Mouse (Mus musculus) hindbrain, embryonic 15.5 days (tissue): Measurements from ENCODE around the gene Phactr1. TPM values are rescaled to one million over a fixed set of nuclear protein-coding genes. Genes with fewer than 3 reads are reported as not detected.

Source experiments
- ATAC-seq: fragments of 200-750 bp; cut with Nextera tagmentation; 2 replicates; pipeline ENCODE4 v1.8.0; 2017; ENCODE audit warnings: low read depth, moderate number of reproducible peaks, moderate TSS enrichment; ENCODE audit not compliant: low FRiP score
- H3K27ac ChIP-seq: fragments of 300-500 bp; sonication (generic); replicated peaks from 2 replicates; pipeline ENCODE4 v1.5.1; 2015; ENCODE audit warnings: mild to moderate bottlenecking, inconsistent platforms
- H3K27me3 ChIP-seq: fragments of 300-500 bp; sonication (generic); 2 replicates; pipeline ENCODE4 v1.6.1; 2015; ENCODE audit warnings: control low read depth, inconsistent platforms
- H3K36me3 ChIP-seq: fragments of 300-500 bp; sonication (generic); 2 replicates; pipeline ENCODE4 v1.6.1; 2015; ENCODE audit warnings: control low read depth, inconsistent platforms
- H3K4me1 ChIP-seq: fragments of 300-500 bp; sonication (generic); replicated peaks from 2 replicates; pipeline ENCODE4 v1.6.1; 2015; ENCODE audit warnings: control low read depth, inconsistent platforms
- H3K4me2 ChIP-seq: fragments of 300-500 bp; sonication (generic); 2 replicates; pipeline ENCODE4 v1.6.1; 2015; ENCODE audit warnings: moderate library complexity, mild to moderate bottlenecking, inconsistent platforms
- H3K4me3 ChIP-seq: fragments of 300-500 bp; sonication (generic); 2 replicates; pipeline ENCODE4 v1.5.1; 2015; ENCODE audit warnings: mild to moderate bottlenecking, inconsistent platforms
- H3K9ac ChIP-seq: fragments of 300-500 bp; sonication (generic); 2 replicates; pipeline ENCODE4 v1.6.1; 2015; ENCODE audit warnings: inconsistent platforms
- H3K9me3 ChIP-seq: fragments of 300-500 bp; sonication (generic); 2 replicates; pipeline ENCODE4 v1.6.1; 2016; ENCODE audit warnings: control low read depth, inconsistent platforms
- WGBS: fragments of 180-500 bp; shearing (Covaris S2); methylation state at CpG from one replicate; pipeline ENCODE4 v1.1.7; 2015; 5-methylcytosine and 5-hydroxymethylcytosine counted together
- polyA plus RNA-seq: library from polyadenylated mRNA; unstranded; fragments of >200 nt; fragmentation: Nextera tagmentation; extraction: Ambion mirVana; gene quantifications from 2 replicates; pipeline ENCODE4 v1.2.1, GENCODE M21; 2015

Phactr1 gene
- polyA plus RNA-seq, 1 experiment from 2014 or later = 56.0 TPM

- no peaks in the 10 kb centered on the region for H3K9me3 ChIP-seq
- H3K4me1 ChIP-seq = peaks cover 16% of the 10 kb centered on the region
- H3K36me3 ChIP-seq = no peaks in the 10 kb centered on the region
- H3K4me2 ChIP-seq = no peak overlapping the region
- 82% methylated on average over 3 of the region's 3 CpGs for WGBS
- H3K9ac ChIP-seq = no peak overlapping the region
- H3K4me3 ChIP-seq = no peak overlapping the region
- no peaks in the 10 kb centered on the region for H3K27me3 ChIP-seq
- no peak overlapping the region for H3K27ac ChIP-seq
- ATAC-seq = no peak
Measured at GRCm38 (mm10) chr13:42990051-42990450, 309.6 kb downstream of the Phactr1 start.

GRCm38 (mm10) chr13:42990493-42991111 lies 310.2 kb downstream of the Phactr1 start:
- ATAC-seq = no peak
- no peak overlapping the region for H3K27ac ChIP-seq
- no peaks in the 10 kb centered on the region for H3K9me3 ChIP-seq
- no peak overlapping the region for H3K4me2 ChIP-seq
- H3K4me1 ChIP-seq = peaks cover 16% of the 10 kb centered on the region
- no peak overlapping the region for H3K9ac ChIP-seq
- 79% methylated on average over 2 of the region's 2 CpGs for WGBS
- H3K27me3 ChIP-seq = no peaks in the 10 kb centered on the region
- no peak overlapping the region for H3K4me3 ChIP-seq
- no peaks in the 10 kb centered on the region for H3K36me3 ChIP-seq

- no peaks in the 10 kb centered on the region for H3K36me3 ChIP-seq
- no peak overlapping the region for H3K4me3 ChIP-seq
- no peak overlapping the region for H3K9ac ChIP-seq
- no peak for ATAC-seq
- H3K4me2 ChIP-seq = no peak overlapping the region
- H3K4me1 ChIP-seq = peaks cover 16% of the 10 kb centered on the region
- H3K27me3 ChIP-seq = no peaks in the 10 kb centered on the region
- H3K27ac ChIP-seq = no peak overlapping the region
- no peaks in the 10 kb centered on the region for H3K9me3 ChIP-seq
- WGBS = 79% methylated on average over 3 of the region's 3 CpGs
Measured at GRCm38 (mm10) chr13:42991164-42991563, 310.7 kb downstream of the Phactr1 start.

- H3K4me1 ChIP-seq = peaks cover 13% of the 10 kb centered on the region
- no peak for ATAC-seq
- WGBS = 43% methylated on average over 4 of the region's 4 CpGs
- no peak overlapping the region for H3K4me3 ChIP-seq
- no peaks in the 10 kb centered on the region for H3K36me3 ChIP-seq
- H3K27me3 ChIP-seq = no peaks in the 10 kb centered on the region
- no peak overlapping the region for H3K4me2 ChIP-seq
- H3K9ac ChIP-seq = no peak overlapping the region
- no peak overlapping the region for H3K27ac ChIP-seq
- no peaks in the 10 kb centered on the region for H3K9me3 ChIP-seq
Measured at GRCm38 (mm10) chr13:42992306-42992705, 311.9 kb downstream of the Phactr1 start.

GRCm38 (mm10) chr13:42994276-42994675 lies 313.9 kb downstream of the Phactr1 start:
- Histone ChIP-seq H3K4me1 (peaks cover 7% of the 10 kb centered on the region; the same call in 1 of the 2 replicates), H3K9me3 (no peaks in the 10 kb centered on the region), H3K27me3 (no peaks in the 10 kb centered on the region), H3K36me3 (no peaks in the 10 kb centered on the region), H3K4me2 (no peak overlapping the region), H3K4me3 (no peak overlapping the region), H3K27ac (no peak overlapping the region), H3K9ac (no peak overlapping the region)
- WGBS = 86% methylated on average over 3 of the region's 3 CpGs
- ATAC-seq = no peak

- no peak overlapping the region for H3K4me3 ChIP-seq
- H3K4me2 ChIP-seq = no peak overlapping the region
- peaks cover 7% of the 10 kb centered on the region; the same call in 1 of the 2 replicates for H3K4me1 ChIP-seq
- H3K27me3 ChIP-seq = no peaks in the 10 kb centered on the region
- no peak for ATAC-seq
- no peaks in the 10 kb centered on the region for H3K36me3 ChIP-seq
- H3K9ac ChIP-seq = no peak overlapping the region
- no peak overlapping the region for H3K27ac ChIP-seq
- 47% methylated on average over 4 of the region's 4 CpGs for WGBS
- H3K9me3 ChIP-seq = no peaks in the 10 kb centered on the region
Measured at GRCm38 (mm10) chr13:42996188-42996587, 315.8 kb downstream of the Phactr1 start.

GRCm38 (mm10) chr13:42999287-42999686 lies 318.9 kb downstream of the Phactr1 start:
- Histone ChIP-seq H3K4me1 (no peaks in the 10 kb centered on the region), H3K27ac (no peak overlapping the region), H3K9me3 (no peaks in the 10 kb centered on the region), H3K9ac (no peak overlapping the region), H3K27me3 (no peaks in the 10 kb centered on the region), H3K36me3 (no peaks in the 10 kb centered on the region), H3K4me2 (no peak overlapping the region), H3K4me3 (no peak overlapping the region)
- 87% methylated on average over 3 of the region's 3 CpGs for WGBS
- ATAC-seq = no peak

GRCm38 (mm10) chr13:43005131-43005579 lies 324.7 kb downstream of the Phactr1 start:
- ATAC-seq = no peak
- 0 out of 2 replicates have a peak, but pooled peaks cover 4% of the 10 kb centered on the region for H3K4me1 ChIP-seq
- no peaks in the 10 kb centered on the region for H3K27me3 ChIP-seq
- no peak overlapping the region for H3K9ac ChIP-seq
- no peak overlapping the region for H3K27ac ChIP-seq
- H3K9me3 ChIP-seq = no peaks in the 10 kb centered on the region
- H3K4me2 ChIP-seq = no peak overlapping the region
- H3K36me3 ChIP-seq = no peaks in the 10 kb centered on the region
- no peak overlapping the region for H3K4me3 ChIP-seq
- WGBS = 24% methylated on average over 3 of the region's 3 CpGs

- Histone ChIP-seq H3K9ac (no peak overlapping the region), H3K4me2 (no peak overlapping the region), H3K9me3 (no peaks in the 10 kb centered on the region), H3K27me3 (no peaks in the 10 kb centered on the region), H3K4me1 (0 out of 2 replicates have a peak, but pooled peaks cover 4% of the 10 kb centered on the region), H3K36me3 (no peaks in the 10 kb centered on the region), H3K27ac (no peak overlapping the region), H3K4me3 (no peak overlapping the region)
- WGBS = 80% methylated on average over 5 of the region's 5 CpGs
- ATAC-seq = no peak
Measured at GRCm38 (mm10) chr13:43008466-43008865, 328.0 kb downstream of the Phactr1 start.

- H3K27ac ChIP-seq = no peak overlapping the region
- H3K9me3 ChIP-seq = no peaks in the 10 kb centered on the region
- H3K4me2 ChIP-seq = no peak overlapping the region
- H3K4me3 ChIP-seq = no peak overlapping the region
- no peak overlapping the region for H3K9ac ChIP-seq
- 0 out of 2 replicates have a peak, but pooled peaks cover 4% of the 10 kb centered on the region for H3K4me1 ChIP-seq
- 95% methylated on average over 3 of the region's 3 CpGs for WGBS
- H3K36me3 ChIP-seq = no peaks in the 10 kb centered on the region
- no peak for ATAC-seq
- no peaks in the 10 kb centered on the region for H3K27me3 ChIP-seq
Measured at GRCm38 (mm10) chr13:43009596-43009995, 329.2 kb downstream of the Phactr1 start.

- 41% methylated on average over 3 of the region's 3 CpGs for WGBS
- H3K27me3 ChIP-seq = no peaks in the 10 kb centered on the region
- H3K36me3 ChIP-seq = no peaks in the 10 kb centered on the region
- no peaks in the 10 kb centered on the region for H3K4me1 ChIP-seq
- no peak overlapping the region for H3K4me2 ChIP-seq
- no peak overlapping the region for H3K4me3 ChIP-seq
- no peak overlapping the region for H3K9ac ChIP-seq
- no peaks in the 10 kb centered on the region for H3K9me3 ChIP-seq
- no peak overlapping the region for H3K27ac ChIP-seq
- no peak for ATAC-seq
Measured at GRCm38 (mm10) chr13:43011516-43011915, 331.1 kb downstream of the Phactr1 start.

GRCm38 (mm10) chr13:43013984-43014383 lies 333.6 kb downstream of the Phactr1 start:
- no peak overlapping the region for H3K4me2 ChIP-seq
- 53% methylated on average over 4 of the region's 4 CpGs for WGBS
- no peak overlapping the region for H3K9ac ChIP-seq
- no peaks in the 10 kb centered on the region for H3K27me3 ChIP-seq
- H3K4me3 ChIP-seq = no peak overlapping the region
- no peaks in the 10 kb centered on the region for H3K4me1 ChIP-seq
- ATAC-seq = no peak
- H3K9me3 ChIP-seq = no peaks in the 10 kb centered on the region
- H3K36me3 ChIP-seq = no peaks in the 10 kb centered on the region
- no peak overlapping the region for H3K27ac ChIP-seq

GRCm38 (mm10) chr13:43015768-43016167 lies 335.3 kb downstream of the Phactr1 start:
- 73% methylated on average over 6 of the region's 6 CpGs for WGBS
- H3K4me3 ChIP-seq = no peak overlapping the region

More at GRCm38 (mm10) chr13:43015768-43016167, 335.3 kb downstream of the Phactr1 start:
- H3K9ac ChIP-seq = no peak overlapping the region
- H3K4me1 ChIP-seq = no peaks in the 10 kb centered on the region
- H3K4me2 ChIP-seq = no peak overlapping the region
- H3K36me3 ChIP-seq = no peaks in the 10 kb centered on the region
- no peak overlapping the region for H3K27ac ChIP-seq
- no peaks in the 10 kb centered on the region for H3K9me3 ChIP-seq
- H3K27me3 ChIP-seq = no peaks in the 10 kb centered on the region
- ATAC-seq = no peak
